Mouse (Mus musculus) heart, adult 2 months (tissue): ENCODE data around the gene Mdga2.

Experiments used
- CTCF ChIP-seq: fragments of 200-600 bp; IDR thresholded peaks from 2 replicates; pipeline ENCODE4 v1.8.1; 2022; ENCODE audit warnings: antibody characterized with exemption, mild to moderate bottlenecking, moderate library complexity
- EP300 ChIP-seq: fragments of 200-500 bp; IDR thresholded peaks from 2 replicates; pipeline ENCODE4 v1.6.1; 2011; ENCODE audit warnings: low read depth, low read length, control low read depth; ENCODE audit not compliant: insufficient read depth
- POLR2A ChIP-seq: fragments of 200-500 bp; IDR thresholded peaks from 2 replicates; pipeline ENCODE4 v1.6.1; 2011; ENCODE audit warnings: mild to moderate bottlenecking, low read depth, low read length, control low read depth; ENCODE audit not compliant: insufficient read depth

- TF ChIP-seq CTCF (no peak), POLR2A (no peak), EP300 (no peak)
These were observed 212.0 kb downstream of the Mdga2 start for GRCm38 (mm10) chr12:67010318-67010717.
